Mouse (Mus musculus) neural tube, embryonic 10.5 days (tissue): Measurements from ENCODE around the gene Dock6.
"Not testable (repeated sequence)": the region's sequence is repeated elsewhere in the genome, so short reads cannot be mapped to it uniquely, and the experiment has no call there.

Source experiments
- DNase-seq: peaks from one replicate; pipeline ENCODE4 v3.0.0-alpha.2; 2017; ENCODE audit warnings: low spot score; ENCODE audit errors: extremely low spot score

Gene Dock6

DNA sequence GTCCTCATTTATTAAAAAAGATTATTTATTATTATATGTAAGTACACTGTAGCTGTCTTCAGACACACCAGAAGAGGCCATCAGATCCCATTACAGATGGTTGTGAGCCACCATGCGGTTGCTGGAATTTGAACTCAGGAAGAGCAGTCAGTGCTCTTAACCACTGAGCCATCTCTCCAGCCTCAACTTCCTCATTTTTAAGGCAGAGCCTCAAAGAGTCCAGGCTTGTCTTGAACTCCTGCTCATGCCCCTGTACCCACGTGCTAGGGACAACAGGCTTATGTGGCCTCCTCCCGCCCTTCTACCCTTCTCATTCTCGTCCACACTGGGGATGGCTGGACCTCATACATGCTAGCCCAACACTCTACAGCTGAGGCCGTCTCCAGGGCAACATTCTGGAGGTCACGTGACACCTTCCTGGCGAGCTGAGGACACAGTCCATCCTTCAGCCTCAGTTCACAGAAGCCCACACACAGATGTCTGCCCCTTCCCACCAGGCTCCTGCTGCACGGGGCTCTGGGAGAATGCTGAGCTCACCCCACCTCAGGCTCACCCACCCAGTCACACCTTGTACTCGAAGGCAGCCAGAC lies 35.6 kb downstream of the Dock6 start:
- no peak for DNase-seq

DNA sequence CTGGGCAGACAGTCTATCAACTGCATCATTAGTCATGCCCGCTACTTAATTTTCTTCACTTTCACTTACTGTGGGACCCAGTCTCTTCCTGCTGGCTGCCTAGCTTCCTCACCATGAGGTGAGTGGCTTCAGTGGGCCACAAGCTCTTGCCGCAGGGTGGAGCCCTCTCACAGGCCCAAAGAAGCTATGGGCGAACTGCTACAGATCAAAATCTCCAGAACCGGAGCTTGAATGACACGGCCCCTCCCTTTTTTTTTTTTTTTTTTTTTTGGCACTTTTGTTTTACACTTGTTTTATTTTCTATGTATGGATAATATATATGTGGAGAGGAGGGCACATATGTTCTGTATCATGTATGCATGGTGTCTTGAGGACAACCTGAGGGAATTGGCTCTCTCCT lies 41.3 kb downstream of the Dock6 start:
- no peak for DNase-seq

DNA sequence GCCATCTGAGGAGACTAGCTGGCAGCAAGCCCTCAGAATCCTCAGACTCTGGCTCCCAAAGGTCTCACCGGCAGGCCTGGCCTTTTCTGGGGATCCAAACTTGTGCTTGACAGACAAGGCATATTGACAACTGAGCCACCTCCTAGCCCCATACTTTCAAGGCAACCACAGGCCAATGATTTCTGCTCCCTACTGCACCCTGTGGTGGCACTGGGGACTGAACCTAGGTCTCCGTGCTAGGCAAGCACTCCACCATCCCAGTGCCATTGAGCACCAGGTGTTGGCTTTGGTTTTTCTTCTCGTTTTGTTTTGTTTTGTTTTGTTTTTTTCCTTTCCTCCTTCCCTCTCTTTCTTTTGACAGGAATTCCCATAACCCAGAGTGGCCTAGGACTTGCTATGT lies 43.9 kb downstream of the Dock6 start:
- DNase-seq, result no peak

DNA sequence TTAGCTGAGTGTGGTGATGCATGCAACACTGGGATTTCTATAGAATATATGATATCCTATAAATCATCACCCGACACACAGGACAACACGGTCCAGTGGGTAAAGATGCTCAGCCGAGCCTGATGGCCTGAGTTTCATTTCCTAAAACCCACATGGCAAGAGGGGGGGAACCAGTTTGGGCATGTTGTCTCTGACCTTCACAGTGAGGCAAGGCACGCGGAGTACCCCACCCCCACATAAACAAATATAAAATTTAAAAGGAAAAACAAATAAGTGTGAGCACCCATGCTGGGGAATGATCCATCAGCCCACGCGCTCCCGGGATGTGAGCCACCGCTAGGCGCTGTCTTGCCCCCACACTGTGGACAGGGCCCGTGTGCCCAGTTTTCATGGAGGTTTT lies 45.5 kb downstream of the Dock6 start:
- DNase-seq, result no peak

DNA sequence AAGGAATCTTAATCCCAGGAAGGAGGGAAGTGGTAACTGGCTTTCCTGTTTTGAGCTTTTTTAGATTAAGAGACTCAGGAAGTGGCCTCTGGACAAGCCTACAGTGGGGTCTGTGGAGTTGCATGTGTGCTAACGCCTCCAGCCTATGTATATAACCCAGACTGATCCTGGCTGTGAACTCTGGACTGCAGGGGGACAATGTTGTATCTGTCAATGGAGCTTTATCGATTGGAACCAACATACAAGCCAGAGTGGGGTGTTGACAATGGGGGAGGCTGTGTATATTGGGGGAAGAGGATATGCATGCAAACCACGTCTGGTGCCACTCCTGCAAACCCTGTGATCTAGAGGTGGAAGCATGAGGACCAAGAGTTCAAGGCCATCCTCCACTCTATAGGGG lies 46.1 kb downstream of the Dock6 start:
- DNase-seq, result no peak

DNA sequence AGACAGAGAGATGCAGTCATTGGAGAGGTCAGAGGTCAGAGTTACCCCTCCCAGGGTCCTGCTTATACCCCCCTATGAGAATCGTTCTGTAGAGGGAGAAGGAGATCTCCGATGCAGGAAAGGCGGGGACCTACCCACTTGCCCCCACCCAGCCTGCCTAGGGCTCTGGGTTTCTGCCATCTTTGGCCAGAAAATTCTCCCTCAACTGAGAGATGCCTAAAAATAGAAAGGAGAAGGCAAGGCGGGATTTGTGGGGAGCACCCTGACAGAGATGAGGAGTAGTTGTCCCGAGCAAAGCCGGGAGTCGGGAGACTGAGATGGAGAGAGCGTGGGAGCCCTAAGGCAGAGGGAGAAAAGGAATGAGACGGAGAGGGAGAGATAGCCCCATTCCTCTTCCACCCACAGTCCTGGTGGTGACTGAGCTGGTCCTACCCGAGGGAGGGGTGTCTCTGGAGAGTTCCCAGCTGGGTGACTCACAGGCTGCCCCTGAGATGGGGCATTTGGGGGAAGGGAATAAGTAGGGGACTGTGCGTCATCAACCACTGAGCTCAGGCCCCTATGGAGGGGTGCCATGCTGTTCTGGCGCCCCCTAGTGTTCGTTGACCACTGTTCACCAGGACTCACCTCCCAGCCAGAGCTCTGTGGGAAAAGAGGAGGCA lies 48.3 kb downstream of the Dock6 start:
- peak; percentile 81 for DNase-seq

DNA sequence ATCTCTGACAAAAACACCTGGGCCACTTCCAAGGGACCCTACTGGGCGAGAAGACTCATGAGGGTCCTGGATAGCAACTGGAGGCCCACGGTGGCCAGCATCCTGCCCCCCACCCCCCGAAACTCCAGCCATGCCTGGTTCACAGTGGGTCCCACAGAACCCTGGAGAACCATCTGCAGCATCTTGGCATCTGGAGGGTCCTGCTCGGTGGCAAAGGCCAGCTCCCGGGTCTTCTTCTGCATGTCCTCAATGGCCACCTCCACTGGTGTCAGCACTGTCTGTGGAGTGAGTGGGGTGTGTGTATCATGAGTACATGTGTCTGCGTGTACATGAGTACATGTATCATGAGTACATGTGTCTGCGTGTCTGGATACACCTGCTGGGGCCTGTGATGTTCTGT lies 50.8 kb downstream of the Dock6 start:
- DNase-seq, result no peak

DNA sequence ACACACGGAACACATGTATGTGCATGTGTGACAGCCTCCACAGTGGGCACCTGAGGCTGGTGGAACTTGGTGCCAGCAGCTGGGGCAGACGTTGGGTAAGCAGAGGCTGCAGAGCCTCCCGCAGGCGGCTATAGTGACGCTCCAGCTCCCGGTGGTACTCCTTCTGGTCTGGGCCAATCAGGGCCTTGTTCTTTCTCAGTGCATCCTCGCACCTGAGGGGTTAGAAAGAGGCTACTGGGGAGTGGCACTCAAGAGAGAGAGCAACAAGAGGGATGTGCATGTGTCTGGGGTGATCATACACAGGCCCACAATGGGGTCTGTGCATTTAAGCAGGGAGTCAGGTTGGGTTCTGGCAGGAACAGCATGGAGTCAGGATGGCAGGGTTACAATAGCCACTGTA lies 51.3 kb downstream of the Dock6 start:
- DNase-seq, result no peak

DNA sequence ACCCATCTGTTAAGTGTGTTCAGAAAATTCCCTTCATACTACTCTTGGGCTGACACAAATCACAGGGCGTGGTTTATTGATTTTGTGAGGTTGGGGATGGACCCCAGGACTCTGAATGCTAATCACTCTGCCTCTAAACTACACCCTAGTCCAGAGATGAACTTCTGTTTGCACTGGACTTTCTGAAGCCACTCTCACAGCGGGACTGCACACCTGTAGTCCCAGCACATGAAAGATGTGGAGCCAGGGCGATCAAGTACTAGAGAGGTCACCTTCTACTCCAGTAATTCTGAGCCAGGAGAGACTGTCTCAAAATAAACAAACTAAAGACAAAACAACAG lies 53.5 kb downstream of the Dock6 start:
- DNase-seq, result no peak

DNA sequence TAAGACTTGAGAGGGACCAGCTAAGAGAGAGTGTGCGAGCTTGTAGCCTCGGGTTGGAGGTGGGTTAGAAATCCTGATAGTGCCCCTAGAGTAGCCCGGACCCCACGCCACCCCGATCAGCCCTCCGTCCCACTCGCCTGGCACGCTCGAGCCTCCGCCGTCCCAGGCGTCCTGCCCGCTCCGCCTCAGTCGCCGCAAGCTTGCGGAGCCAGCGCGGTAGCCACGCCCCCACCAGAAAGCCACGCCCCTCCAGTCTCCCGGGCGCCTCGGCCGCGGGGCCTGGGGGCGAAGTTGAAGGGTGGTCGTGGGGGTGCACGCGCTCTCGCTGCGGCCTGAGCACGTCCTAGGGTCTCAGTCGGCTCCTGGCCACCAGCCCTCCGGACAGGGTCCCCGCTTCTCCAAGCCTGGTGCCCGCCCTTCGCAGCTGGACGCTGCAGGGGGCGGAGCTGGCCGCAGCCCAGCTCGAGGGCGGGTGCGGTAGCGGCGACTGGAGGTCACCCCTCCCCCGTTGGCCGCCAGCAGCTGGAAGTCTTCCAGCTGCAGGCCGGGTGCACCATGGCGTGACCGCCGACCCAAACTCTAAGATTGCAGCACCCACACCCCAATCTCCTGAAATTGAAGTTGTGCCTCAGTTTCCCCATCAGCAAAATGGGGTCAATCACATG lies 54.0 kb downstream of the Dock6 start, which contains the start of gene Kank2:
Gene Kank2 (minus strand): TSS at position 400 of the 665 bp plus-strand sequence.
- peak; percentile 93 for DNase-seq

DNA sequence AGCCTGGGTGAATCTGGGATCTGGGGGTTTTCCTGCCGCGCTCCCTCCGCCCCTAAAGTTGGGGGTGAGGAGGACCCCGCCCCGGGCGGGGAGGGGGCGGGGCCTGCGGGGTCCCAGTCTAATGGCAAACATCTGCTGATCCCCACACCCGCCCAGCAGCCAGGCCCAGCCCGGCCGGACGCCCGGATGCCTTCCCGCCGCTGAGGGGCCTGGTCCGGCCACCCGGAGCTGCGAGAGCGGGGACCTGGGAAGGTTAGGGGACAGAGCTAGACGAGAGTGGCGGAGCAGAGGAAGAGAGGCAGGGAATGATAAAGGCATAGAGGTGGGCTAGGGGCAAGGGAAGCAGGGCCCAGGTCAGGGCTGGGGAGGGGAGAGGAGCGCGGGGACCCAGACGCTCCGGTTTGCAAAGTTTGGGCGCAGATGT lies 54.5 kb downstream of the Dock6 start:
- DNase-seq, result peak; percentile 86

DNA sequence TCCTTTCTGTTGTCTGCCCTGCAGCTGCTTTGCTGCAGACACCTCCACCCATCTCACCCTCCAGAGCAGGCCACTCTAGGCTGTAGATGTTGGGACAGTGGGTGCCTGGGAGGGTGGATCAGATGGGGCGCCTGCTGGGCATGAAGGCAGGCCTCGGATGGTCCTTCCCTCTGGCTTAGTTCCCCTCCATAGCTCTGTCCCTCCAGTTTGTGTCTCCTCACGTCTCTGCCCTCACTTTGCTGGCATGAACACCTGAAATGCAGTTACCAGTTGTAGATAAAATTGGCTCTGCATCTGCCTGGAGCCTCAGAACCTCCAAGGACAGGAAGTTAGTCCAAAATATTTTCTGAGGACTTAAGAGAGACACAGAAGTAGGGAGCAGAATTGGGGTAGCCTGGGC lies 55.5 kb downstream of the Dock6 start:
- no peak for DNase-seq

DNA sequence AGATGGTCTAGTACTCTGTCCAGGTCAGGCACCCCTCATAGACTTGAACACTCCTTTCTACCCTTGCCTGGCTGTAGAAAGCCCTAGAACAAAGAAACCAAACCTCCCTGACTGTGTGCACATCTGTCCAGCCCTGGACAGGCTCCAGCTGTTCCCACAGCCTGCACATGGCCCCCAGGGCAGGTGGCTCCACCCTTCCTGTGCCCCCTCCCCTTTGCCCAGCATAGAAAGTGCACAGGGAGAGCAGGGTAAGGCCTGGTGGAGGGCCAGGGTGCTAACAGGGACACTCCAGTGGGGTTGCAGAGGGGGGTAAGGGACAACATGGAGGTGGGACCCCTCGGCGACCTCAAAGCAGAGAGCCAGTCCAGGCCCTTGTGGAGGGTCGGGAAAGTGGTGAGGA lies 56.2 kb downstream of the Dock6 start:
- DNase-seq, result peak; percentile 23

DNA sequence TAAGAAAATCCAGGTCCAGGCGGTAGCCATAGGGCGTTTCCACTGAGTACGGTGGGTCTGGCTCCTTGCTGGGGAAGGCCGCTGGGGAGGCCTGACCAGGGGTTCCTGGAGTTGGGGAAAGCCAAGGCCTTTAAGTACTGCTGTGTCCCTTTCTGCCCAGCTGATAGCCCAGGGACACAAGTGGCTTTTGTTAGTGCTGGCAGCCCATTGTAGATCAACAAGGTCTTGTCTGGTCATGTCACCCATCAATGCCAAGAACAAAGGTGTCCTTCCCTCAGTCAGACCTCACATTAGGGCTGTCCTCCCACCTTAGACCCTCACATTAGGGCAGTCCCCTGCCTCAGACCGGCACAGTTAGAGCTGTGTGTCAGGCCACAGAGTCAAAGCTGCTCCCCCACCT lies 56.9 kb downstream of the Dock6 start:
- no peak for DNase-seq

DNA sequence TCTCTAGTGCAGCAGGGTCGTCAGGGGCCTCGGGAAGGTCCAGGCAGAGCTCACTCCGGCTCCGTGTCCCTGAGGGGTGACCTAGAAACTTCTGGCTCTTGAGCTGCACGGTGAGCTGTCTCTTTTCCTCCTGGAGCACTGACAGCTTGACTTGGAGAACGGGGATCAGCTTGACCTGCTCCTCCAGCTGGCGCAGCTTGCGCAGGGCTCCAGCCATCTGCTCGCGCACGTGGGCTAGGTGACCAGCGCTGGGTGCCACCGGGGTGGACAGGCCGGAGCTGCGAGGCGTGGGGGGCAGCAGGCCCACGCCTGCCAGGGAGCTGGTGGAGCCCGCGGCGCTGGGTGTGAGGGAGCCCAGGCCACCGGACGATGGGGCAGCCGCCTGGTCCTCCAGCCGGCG lies 57.5 kb downstream of the Dock6 start:
- DNase-seq, result no peak

DNA sequence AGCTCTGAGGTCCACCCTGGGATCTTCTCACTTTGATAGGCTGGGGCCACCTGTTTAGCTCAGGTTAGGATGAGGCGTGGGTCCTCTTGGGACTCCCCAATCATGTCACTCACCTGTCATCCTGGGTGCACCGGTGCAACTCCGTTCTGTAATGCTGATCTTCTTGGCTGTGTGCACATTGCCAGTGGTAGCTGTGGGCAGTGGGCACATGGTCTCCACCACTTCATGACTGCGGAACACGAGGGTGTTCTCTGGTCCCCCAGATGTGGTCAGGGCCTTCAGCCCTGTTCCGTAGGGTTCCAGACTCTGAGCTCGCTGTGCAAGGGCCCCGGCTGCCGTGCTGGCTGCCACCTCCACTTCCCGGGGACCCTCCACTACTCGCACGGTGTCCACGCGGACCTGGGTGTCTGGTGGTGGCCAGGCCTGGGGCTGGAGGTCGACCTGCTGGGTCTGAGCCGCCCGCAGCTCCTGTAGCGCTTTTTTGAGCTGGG lies 58.0 kb downstream of the Dock6 start:
- no peak for DNase-seq

DNA sequence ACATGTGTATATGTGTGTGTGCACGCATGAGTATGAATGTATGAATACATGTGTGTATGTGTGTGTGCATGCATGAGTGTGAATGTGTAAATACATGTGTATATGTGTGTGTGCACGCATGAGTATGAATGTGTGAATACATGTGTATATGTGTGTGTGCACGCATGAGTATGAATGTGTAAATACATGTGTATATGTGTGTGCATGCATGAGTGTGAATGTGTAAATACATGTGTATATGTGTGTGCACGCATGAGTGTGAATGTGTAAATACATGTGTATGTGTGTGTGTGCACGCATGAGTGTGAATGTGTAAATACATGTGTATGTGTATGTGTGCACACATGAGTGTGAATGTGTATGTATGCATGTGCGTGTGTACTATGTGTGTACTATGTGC lies 58.9 kb downstream of the Dock6 start:
- not testable (repeated sequence) for DNase-seq

DNA sequence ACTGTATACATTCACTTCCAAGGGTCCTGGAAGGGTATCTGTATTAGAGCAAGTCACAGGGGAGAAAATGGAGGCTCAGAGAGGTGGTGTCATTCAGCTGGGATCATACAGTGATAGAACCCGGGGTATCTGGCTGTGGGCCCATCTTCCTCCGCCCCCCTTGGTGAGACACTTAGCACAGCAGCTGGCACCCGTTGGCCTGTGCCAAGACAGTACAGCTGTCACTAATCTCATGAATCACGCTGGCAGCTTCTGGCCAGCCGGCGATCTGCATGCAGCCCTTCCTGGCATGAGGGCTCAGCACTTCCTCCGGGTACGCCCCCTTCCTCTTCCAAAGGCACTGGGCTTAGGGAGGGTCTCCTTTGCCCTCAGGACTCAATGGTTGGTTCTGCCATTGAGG lies 59.8 kb downstream of the Dock6 start:
- no peak for DNase-seq

DNA sequence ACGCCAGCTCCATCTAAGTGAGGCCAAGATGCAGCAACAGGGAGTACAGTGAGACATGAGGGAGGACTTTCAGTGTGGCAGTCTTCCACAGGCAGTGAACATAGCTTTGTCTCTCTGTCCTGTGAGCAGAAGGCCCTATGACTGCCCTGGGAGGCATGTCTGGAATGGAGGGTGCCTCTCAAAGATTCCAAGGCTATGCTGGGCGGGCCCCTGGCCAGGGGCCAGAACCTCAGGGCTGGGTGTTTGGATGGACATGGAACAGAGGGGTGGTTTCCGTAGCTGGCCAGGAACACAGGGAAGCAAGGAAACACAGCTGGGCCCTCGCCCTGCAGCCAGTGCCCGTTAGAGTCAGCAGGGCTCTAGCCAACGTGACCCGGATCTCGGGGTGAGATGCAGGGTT lies 60.6 kb downstream of the Dock6 start:
- no peak for DNase-seq

DNA sequence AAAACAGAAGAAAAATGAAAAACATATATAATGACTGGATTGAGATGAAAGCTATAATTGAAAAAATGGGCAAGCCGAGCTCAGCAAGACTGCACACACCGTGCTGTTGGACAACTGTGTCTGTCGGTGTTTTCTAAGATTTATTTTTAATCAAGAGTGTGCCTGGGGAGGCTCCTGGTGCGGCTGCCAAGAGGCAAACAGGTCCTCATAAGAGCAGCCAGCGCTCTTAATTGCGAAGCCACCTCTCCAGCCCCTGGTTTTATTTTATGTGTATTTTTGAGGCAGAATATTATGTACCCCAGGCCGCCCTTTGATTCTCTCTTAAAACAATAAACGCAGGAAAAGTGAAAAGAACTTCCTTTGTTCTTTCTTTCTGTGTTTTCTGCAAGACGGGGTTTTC lies 64.2 kb downstream of the Dock6 start:
- no peak for DNase-seq

DNA sequence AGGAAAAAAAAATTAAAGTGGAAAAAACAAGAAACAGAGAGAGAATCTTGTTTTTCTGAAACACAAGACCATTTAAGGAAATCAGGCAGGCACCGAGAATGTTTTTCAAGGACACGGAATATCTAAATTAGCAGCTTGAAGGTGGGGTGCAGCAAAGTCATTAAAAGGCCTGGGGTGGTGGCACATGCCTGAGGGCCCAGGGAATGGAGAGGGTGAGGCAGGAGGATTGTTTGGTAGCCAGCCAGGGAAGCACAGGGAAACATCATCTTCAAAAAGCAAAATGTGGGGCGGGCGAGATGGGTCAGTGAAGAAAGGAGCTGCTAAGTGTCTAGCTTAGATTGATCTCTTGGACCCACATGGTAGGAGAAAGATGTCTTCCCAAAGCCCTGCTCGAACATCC lies 64.8 kb downstream of the Dock6 start:
- no peak for DNase-seq

DNA sequence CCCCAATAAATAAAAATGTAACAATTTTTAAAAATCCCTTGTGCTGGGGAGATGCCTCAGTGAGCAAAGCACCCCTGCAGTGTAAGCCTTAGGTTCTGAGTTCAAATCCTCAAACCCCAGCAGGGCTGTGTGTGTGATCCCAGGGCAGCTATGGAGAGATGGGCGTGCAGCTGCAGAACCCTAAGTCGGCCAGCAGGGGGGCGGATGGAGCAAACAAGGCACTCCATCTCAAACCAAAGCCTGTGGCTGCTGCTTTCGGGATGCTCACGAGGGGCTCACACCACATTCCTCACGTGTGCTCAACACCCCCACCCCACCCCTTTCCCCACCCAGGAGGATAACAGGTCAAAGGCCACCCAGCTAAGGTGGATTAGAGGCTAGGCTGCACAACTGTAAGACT lies 65.5 kb downstream of the Dock6 start:
- DNase-seq, result peak; percentile 70

DNA sequence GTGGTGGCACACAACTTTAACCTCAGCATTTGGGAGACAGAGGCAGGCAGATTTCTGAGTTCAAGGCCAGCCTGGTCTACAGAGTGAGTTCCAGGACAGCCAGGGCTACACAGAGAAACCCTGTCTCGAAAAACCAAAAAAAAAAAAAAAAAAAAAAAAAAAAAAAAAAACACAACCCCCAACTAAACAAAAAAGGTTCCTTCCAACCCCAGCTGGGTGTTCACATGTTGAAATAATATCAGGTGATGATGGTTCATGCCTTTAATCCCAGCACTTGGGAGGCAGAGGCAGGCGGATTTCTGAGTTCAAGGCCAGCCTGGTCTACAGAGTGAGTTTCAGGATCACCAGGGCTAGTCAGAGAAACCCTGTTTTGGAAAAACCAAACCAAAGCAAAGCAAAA lies 66.1 kb downstream of the Dock6 start:
- DNase-seq, result not testable (repeated sequence)
